In genomic region chr4:138064882-138065592, GRCm38 (mm10) we compare ENCODE assay signal across 16 mouse cellular contexts.
DNase-seq lines count a peak whose midpoint lies in the region; ATAC-seq and TF ChIP-seq lines count a peak whose summit lies in the region.
"Had no signal": no experiment of that assay in that cellular context is flagged by ENCODE, and none has a peak within 500 bp of the region (broad histone marks: within the 10 kb centered on the region; RNA-seq: fewer than 3 reads in every experiment).

No protein-coding gene starts in this region.

- no peaks in the 10 kb centered on the region for H3K9me3 ChIP-seq in heart, embryonic 13.5 days
- no peaks in the 10 kb centered on the region for H3K9me3 ChIP-seq in liver, embryonic 11.5 days (ENCODE audit: control insufficient read depth, low read length)
- H3K9me3 ChIP-seq: forebrain, embryonic 15.5 days; G1E; hindbrain, embryonic 15.5 days; limb, embryonic 13.5 days; midbrain, embryonic 10.5 days; stomach, embryonic 15.5 days had no signal

- H3K4me1 ChIP-seq in heart, embryonic 13.5 days = peaks cover 41% of the 10 kb centered on the region
- no peaks in the 10 kb centered on the region; the same call in 1 of the 2 replicates for H3K4me1 ChIP-seq in liver, embryonic 11.5 days (replicated peaks; ENCODE audit: control insufficient read depth, insufficient read depth, low read length)
- H3K4me1 ChIP-seq: limb, embryonic 13.5 days; midbrain, embryonic 10.5 days had no signal

- H3K4me3 ChIP-seq in heart, embryonic 13.5 days = no peak overlapping the region
- H3K4me3 ChIP-seq in layer of hippocampus, adult 2 months = no peak overlapping the region
- no peak overlapping the region for H3K4me3 ChIP-seq in liver, embryonic 11.5 days (ENCODE audit: low read depth, low read length)
- H3K4me3 ChIP-seq: forebrain, embryonic 15.5 days; hindbrain, embryonic 15.5 days; limb, embryonic 13.5 days; midbrain, embryonic 10.5 days; stomach, embryonic 15.5 days had no signal

- H3K27me3 ChIP-seq in heart, embryonic 13.5 days (replicated peaks) = no peaks in the 10 kb centered on the region
- H3K27me3 ChIP-seq in liver, embryonic 11.5 days (replicated peaks; ENCODE audit: control insufficient read depth, insufficient read depth, low read length) = no peaks in the 10 kb centered on the region
- H3K27me3 ChIP-seq: forebrain, embryonic 15.5 days; hindbrain, embryonic 15.5 days; limb, embryonic 13.5 days; stomach, embryonic 15.5 days had no signal

- no peak for DNase-seq in heart, adult 9 months (ENCODE audit: low spot score in 2 of 2)
- no peak for DNase-seq in layer of hippocampus, adult 2 months (ENCODE audit: low spot score in 2 of 2)
- DNase-seq in layer of hippocampus, postnatal 10 days (ENCODE audit: low spot score in 2 of 2) = no peak
- DNase-seq in liver, embryonic 11.5 days (ENCODE audit: low spot score) = no peak
- DNase-seq in embryo, embryonic 11 days = no peak
- DNase-seq: adrenal gland, adult 2 months; lung, postnatal 14 days; spleen, adult 18-20 months had no signal

- 0 out of 2 replicates have a peak overlapping the region, but pooled peaks have one; percentile 8 for H3K27ac ChIP-seq in heart, embryonic 13.5 days (replicated peaks)
- peak overlapping the region; percentile 89; the same call in 1 of the 2 replicates for H3K27ac ChIP-seq in layer of hippocampus, adult 2 months
- H3K27ac ChIP-seq in liver, embryonic 11.5 days (ENCODE audit: low read depth, low read length) = peak overlapping the region; percentile 11; the same call in 1 of the 2 replicates
- H3K27ac ChIP-seq: hindbrain, embryonic 15.5 days; limb, embryonic 13.5 days; midbrain, embryonic 10.5 days; stomach, embryonic 15.5 days had no signal

- H3K36me3 ChIP-seq in heart, embryonic 13.5 days = peaks cover 49% of the 10 kb centered on the region
- peaks cover 6% of the 10 kb centered on the region; the same call in 1 of the 2 replicates for H3K36me3 ChIP-seq in liver, embryonic 11.5 days (ENCODE audit: control insufficient read depth, insufficient read depth, low read length)

- ATAC-seq in heart, embryonic 13.5 days (ENCODE audit: extremely low read depth, insufficient number of reproducible peaks, low FRiP score, low TSS enrichment) = no peak
- peak; percentile 57 for ATAC-seq in liver, embryonic 11.5 days (replicated peaks; ENCODE audit: low FRiP score)
- ATAC-seq in megakaryocyte progenitor cell, adult 5-6 weeks (replicated peaks; ENCODE audit: poor library complexity) = peak; percentile 89
- ATAC-seq: forebrain, embryonic 15.5 days had no signal

- 75% methylated on average over 11 of the region's 11 CpGs for WGBS in heart, embryonic 13.5 days
- 72% methylated on average over 11 of the region's 11 CpGs for WGBS in liver, embryonic 11.5 days

- no peak for TF ChIP-seq CTCF in layer of hippocampus, adult 2 months (conservative IDR thresholded peaks at IDR 0.05)

- no peak overlapping the region for H3K4me2 ChIP-seq in heart, embryonic 13.5 days
- H3K4me2 ChIP-seq in liver, embryonic 11.5 days = no peak overlapping the region
- H3K4me2 ChIP-seq: forebrain, embryonic 15.5 days; hindbrain, embryonic 15.5 days; limb, embryonic 13.5 days; stomach, embryonic 15.5 days had no signal

- no peak overlapping the region for H3K9ac ChIP-seq in heart, embryonic 13.5 days
- no peak overlapping the region for H3K9ac ChIP-seq in liver, embryonic 11.5 days (ENCODE audit: low read depth, low read length)
- H3K9ac ChIP-seq: forebrain, embryonic 15.5 days; hindbrain, embryonic 15.5 days; stomach, embryonic 15.5 days had no signal

Comparison
In these comparisons a context has a peak if more than half of its experiments do, and no peak if none do; other contexts are left out.
1. H3K27ac ChIP-seq: peak in every context shown above with its lines; median percentile 89 in layer of hippocampus, adult 2 months; 11 in liver, embryonic 11.5 days; 8 in heart, embryonic 13.5 days.